Mouse (Mus musculus): ENCODE measurements around the gene Sync. TPM values are rescaled to one million over a fixed set of nuclear protein-coding genes. Genes with fewer than 3 reads are reported as not detected.

The Sync gene
- polyA plus RNA-seq, 1 experiment = not detected

DNA sequence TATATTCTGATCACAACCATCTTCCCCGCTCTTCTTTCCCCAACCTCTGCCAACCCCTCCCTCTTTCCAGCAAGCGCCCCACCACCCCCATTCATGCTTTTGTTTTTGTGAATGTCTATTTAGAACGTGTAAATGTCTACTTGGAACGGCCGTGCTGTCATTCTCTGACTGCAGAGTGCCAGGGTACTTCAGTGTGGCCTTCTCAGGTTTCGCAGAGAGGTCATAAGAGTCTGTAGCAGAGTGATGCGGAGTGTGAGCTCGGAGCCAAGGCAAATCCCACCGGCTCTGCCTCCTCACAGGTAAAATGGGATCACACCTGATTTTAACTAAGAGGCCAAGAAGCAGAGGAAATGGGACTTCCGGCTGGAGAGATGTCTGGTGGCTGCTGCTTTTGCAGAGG, 11.7 kb downstream of the Sync start:
- Histone ChIP-seq H3K4me3 (replicated peaks; ENCODE audit: control insufficient read depth, low read depth, low read length) (no peak overlapping the region), H3K4me1 (ENCODE audit: control insufficient read depth, insufficient read depth, low read length) (no peaks in the 10 kb centered on the region), H3K27ac (ENCODE audit: control insufficient read depth, insufficient read depth, low read depth, low read length, poor library complexity) (no peak overlapping the region)
- WGBS = 82% methylated on average over 10 of the region's 10 CpGs
- TF ChIP-seq CTCF (IDR thresholded peaks at IDR 0.05; ENCODE audit: control insufficient read depth, insufficient read depth, low read length) = no peak
- TF ChIP-seq POLR2A (IDR thresholded peaks at IDR 0.05; ENCODE audit: borderline replicate concordance, control insufficient read depth, low read depth, low read length) = no peak

DNA sequence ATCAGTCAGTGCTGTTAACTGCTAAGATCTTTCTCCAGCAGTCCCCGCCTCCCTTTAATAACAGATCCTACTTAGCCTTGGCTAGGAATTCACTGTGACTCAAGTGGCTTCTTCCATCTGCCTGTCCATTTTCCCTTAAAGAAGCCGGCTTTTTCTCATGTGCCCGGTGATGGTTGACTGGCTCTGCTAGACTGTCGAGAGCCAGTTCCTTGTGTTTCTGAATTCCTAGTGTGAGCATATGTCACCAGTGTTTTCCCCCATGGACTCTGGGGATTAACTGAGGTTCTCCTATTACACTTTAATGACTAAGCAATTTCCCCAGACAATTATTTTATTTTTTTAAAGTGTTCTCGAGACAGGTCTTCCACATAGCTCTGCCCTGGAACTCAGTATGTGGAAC, 16.0 kb downstream of the Sync start:
- 78% methylated on average over 5 of the region's 5 CpGs for WGBS
- H3K4me3 ChIP-seq (replicated peaks; ENCODE audit: control insufficient read depth, low read depth, low read length) = no peak overlapping the region
- no peak overlapping the region for H3K27ac ChIP-seq (ENCODE audit: control insufficient read depth, insufficient read depth, low read depth, low read length, poor library complexity)
- H3K4me1 ChIP-seq (ENCODE audit: control insufficient read depth, insufficient read depth, low read length) = no peaks in the 10 kb centered on the region
- TF ChIP-seq CTCF (IDR thresholded peaks at IDR 0.05; ENCODE audit: control insufficient read depth, insufficient read depth, low read length) (no peak), POLR2A (IDR thresholded peaks at IDR 0.05; ENCODE audit: borderline replicate concordance, control insufficient read depth, low read depth, low read length) (no peak)

DNA sequence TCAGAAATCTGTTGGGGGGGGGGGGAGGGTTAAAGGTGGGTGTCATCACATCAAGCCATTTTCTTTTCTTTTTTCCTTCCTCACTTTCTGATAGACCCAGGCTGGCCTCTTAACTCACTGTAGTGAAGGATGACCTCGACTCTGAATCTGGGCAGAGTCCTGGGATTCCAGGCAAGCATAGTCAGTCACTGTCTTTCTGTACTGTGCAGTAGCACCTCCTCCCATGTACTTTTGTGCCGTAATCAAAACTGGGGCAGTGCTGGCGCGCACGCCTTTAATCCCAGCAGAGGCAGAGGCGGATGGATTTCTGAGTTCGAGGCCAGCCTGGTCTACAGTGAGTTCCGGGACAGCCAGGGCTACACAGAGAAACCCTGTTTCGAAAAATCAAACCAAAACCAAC, 16.4 kb downstream of the Sync start:
- Histone ChIP-seq H3K4me1 (ENCODE audit: control insufficient read depth, insufficient read depth, low read length) (no peaks in the 10 kb centered on the region), H3K4me3 (replicated peaks; ENCODE audit: control insufficient read depth, low read depth, low read length) (no peak overlapping the region), H3K27ac (ENCODE audit: control insufficient read depth, insufficient read depth, low read depth, low read length, poor library complexity) (no peak overlapping the region)
- TF ChIP-seq CTCF (IDR thresholded peaks at IDR 0.05; ENCODE audit: control insufficient read depth, insufficient read depth, low read length) = no peak
- no peak for TF ChIP-seq POLR2A (IDR thresholded peaks at IDR 0.05; ENCODE audit: borderline replicate concordance, control insufficient read depth, low read depth, low read length)
- WGBS = 83% methylated on average over 9 of the region's 9 CpGs

DNA sequence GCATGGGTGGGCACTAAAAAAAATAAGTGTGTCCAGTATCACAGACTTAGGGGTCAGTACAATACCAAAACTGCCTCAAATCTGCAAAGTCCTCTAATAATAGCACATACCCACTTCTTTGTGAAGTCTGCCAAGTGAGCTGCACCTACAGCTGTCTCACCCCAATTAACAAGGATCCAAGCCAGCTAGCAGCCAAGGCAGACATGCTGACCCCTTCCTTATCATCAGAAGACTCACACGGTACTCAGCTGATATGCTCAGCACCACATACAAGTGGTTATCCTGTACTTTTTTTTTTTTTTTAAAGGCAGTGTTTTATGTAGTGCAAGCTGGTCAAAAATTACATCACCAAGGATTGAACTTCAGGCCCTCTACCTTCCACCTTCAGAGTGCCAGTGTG, 16.9 kb downstream of the Sync start:
- 43% methylated on average over 1 of the region's 1 CpGs for WGBS
- TF ChIP-seq POLR2A (IDR thresholded peaks at IDR 0.05; ENCODE audit: borderline replicate concordance, control insufficient read depth, low read depth, low read length) (no peak), CTCF (IDR thresholded peaks at IDR 0.05; ENCODE audit: control insufficient read depth, insufficient read depth, low read length) (no peak)
- Histone ChIP-seq H3K27ac (ENCODE audit: control insufficient read depth, insufficient read depth, low read depth, low read length, poor library complexity) (no peak overlapping the region), H3K4me3 (replicated peaks; ENCODE audit: control insufficient read depth, low read depth, low read length) (no peak overlapping the region), H3K4me1 (ENCODE audit: control insufficient read depth, insufficient read depth, low read length) (no peaks in the 10 kb centered on the region)

DNA sequence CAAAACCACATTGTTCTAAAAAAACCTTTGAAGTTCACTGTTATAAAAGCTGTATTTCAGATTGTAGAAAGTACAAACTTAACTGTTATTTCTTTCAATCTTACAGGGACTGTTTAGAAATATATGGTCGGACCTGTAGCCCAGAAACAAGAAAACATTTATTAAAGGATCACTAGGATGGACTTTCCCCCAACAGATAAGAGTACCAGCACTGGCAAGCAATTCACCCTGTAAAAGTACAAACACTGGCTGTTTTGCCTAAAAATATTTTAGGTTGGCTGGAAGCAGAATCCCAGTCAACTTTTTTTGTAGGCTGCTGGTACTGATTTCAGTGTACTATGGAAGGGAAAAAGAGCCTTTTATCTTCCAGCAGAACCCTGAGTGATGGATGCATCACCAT, 20.5 kb downstream of the Sync start:
- Histone ChIP-seq H3K4me1 (ENCODE audit: control insufficient read depth, insufficient read depth, low read length) (no peaks in the 10 kb centered on the region), H3K4me3 (replicated peaks; ENCODE audit: control insufficient read depth, low read depth, low read length) (no peak overlapping the region), H3K27ac (ENCODE audit: control insufficient read depth, insufficient read depth, low read depth, low read length, poor library complexity) (no peak overlapping the region)
- TF ChIP-seq POLR2A (IDR thresholded peaks at IDR 0.05; ENCODE audit: borderline replicate concordance, control insufficient read depth, low read depth, low read length) = no peak
- no peak for TF ChIP-seq CTCF (IDR thresholded peaks at IDR 0.05; ENCODE audit: control insufficient read depth, insufficient read depth, low read length)
- 85% methylated on average over 1 of the region's 1 CpGs for WGBS

DNA sequence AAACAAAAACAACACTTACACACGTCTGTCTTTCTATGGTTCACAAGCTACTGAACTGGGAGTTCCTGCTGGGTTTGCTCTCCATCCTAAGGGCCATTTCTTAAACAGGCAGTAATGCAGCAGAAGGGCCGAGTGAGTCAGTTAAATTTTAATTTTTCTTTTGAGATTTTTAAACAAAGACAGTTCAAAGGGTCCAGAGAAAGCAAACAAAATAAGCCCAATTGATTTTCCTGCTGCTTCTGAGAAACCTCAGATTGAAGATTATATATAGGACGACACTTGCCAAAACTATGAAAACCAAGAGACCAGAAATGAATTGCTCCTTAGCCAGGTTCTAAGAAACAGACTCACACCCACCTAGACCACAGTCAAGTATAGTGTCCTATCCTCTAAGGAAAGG, 26.5 kb downstream of the Sync start:
- 83% methylated on average over 3 of the region's 3 CpGs for WGBS
- Histone ChIP-seq H3K27ac (ENCODE audit: control insufficient read depth, insufficient read depth, low read depth, low read length, poor library complexity) (no peak overlapping the region), H3K4me1 (ENCODE audit: control insufficient read depth, insufficient read depth, low read length) (no peaks in the 10 kb centered on the region), H3K4me3 (replicated peaks; ENCODE audit: control insufficient read depth, low read depth, low read length) (no peak overlapping the region)
- TF ChIP-seq CTCF (IDR thresholded peaks at IDR 0.05; ENCODE audit: control insufficient read depth, insufficient read depth, low read length) = no peak
- no peak for TF ChIP-seq POLR2A (IDR thresholded peaks at IDR 0.05; ENCODE audit: borderline replicate concordance, control insufficient read depth, low read depth, low read length)

DNA sequence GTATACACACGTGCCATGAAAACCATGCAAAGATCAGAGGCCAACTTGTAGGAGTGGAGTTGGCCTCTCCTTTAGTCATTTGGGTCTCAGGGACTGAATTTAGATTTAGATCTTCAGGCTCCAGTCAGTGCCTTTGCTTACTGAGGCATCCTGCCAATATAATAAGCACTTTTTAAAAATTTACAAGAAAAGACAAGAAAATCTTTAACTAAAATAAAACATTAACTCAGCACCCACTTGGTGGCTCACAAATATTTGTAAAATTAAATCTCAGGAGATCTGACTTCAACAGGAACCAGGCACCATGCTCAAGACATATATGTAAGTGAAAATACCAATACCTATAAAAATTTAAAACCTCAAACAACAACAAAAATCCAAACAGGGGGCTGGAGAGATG, 33.5 kb downstream of the Sync start:
- Histone ChIP-seq H3K4me3 (replicated peaks; ENCODE audit: control insufficient read depth, low read depth, low read length) (no peak overlapping the region), H3K27ac (ENCODE audit: control insufficient read depth, insufficient read depth, low read depth, low read length, poor library complexity) (no peak overlapping the region), H3K4me1 (ENCODE audit: control insufficient read depth, insufficient read depth, low read length) (no peaks in the 10 kb centered on the region)
- 95% methylated on average over 1 of the region's 1 CpGs for WGBS
- TF ChIP-seq CTCF (IDR thresholded peaks at IDR 0.05; ENCODE audit: control insufficient read depth, insufficient read depth, low read length) (no peak), POLR2A (IDR thresholded peaks at IDR 0.05; ENCODE audit: borderline replicate concordance, control insufficient read depth, low read depth, low read length) (no peak)

DNA sequence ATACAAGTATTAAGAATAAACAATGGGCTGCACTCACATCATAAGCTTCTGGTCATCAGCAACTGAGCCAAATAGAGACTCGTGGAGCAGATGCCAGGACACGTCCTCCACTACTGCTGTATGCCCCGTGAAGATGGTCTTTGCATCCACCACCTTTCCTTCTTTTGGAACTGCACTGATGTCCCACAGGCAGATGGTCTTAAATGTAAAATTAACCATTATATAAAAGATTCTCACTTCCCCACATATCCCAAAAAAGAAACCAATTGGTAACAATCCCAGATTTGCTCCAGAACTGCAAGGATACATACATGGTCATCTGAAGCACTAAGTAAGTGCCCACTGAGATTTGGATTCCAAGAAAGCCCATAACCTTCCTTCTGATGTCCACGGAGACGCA, 34.6 kb downstream of the Sync start:
- 94% methylated on average over 5 of the region's 5 CpGs for WGBS

DNA sequence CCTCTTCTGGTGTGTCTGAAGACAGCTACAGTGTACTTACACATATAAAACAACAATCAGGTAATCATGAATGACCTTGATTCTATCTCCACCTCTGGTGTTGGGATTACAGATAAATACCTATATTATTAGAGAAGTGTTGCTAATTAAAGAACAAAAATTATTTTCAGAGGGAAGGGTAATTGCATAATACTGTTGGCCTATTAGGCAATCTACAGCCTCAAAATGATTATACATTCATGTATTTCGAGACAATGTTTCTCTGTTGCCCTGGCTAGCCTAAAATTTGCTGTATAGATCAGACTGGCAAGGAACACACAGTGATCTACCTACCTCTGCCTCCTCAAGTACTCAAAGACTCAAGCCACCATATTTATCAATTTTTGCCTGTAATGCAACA, 36.1 kb downstream of the Sync start:
- 41% methylated on average over 1 of the region's 1 CpGs for WGBS
- TF ChIP-seq POLR2A (IDR thresholded peaks at IDR 0.05; ENCODE audit: borderline replicate concordance, control insufficient read depth, low read depth, low read length) = no peak
- TF ChIP-seq CTCF (IDR thresholded peaks at IDR 0.05; ENCODE audit: control insufficient read depth, insufficient read depth, low read length) = no peak
- Histone ChIP-seq H3K4me1 (ENCODE audit: control insufficient read depth, insufficient read depth, low read length) (no peaks in the 10 kb centered on the region; the same call in 1 of the 2 replicates), H3K27ac (ENCODE audit: control insufficient read depth, insufficient read depth, low read depth, low read length, poor library complexity) (no peak overlapping the region), H3K4me3 (replicated peaks; ENCODE audit: control insufficient read depth, low read depth, low read length) (no peak overlapping the region)

More for the DNA sequence above, 34.6 kb downstream of the Sync start:
- no peak overlapping the region for H3K4me3 ChIP-seq (replicated peaks; ENCODE audit: control insufficient read depth, low read depth, low read length)
- TF ChIP-seq POLR2A (IDR thresholded peaks at IDR 0.05; ENCODE audit: borderline replicate concordance, control insufficient read depth, low read depth, low read length) (no peak), CTCF (IDR thresholded peaks at IDR 0.05; ENCODE audit: control insufficient read depth, insufficient read depth, low read length) (no peak)
- H3K4me1 ChIP-seq (ENCODE audit: control insufficient read depth, insufficient read depth, low read length) = no peaks in the 10 kb centered on the region; the same call in 1 of the 2 replicates
- H3K27ac ChIP-seq (ENCODE audit: control insufficient read depth, insufficient read depth, low read depth, low read length, poor library complexity) = no peak overlapping the region
